Mouse (Mus musculus): ENCODE measurements around the gene Naa15. TPM values are rescaled to one million over a fixed set of nuclear protein-coding genes. Genes with fewer than 3 reads are reported as not detected.
"Not testable (repeated sequence)": the region's sequence is repeated elsewhere in the genome, so short reads cannot be mapped to it uniquely, and the experiment has no call there.

The Naa15 gene
- polyA plus RNA-seq, 1 experiment, result 56.7 TPM

DNA sequence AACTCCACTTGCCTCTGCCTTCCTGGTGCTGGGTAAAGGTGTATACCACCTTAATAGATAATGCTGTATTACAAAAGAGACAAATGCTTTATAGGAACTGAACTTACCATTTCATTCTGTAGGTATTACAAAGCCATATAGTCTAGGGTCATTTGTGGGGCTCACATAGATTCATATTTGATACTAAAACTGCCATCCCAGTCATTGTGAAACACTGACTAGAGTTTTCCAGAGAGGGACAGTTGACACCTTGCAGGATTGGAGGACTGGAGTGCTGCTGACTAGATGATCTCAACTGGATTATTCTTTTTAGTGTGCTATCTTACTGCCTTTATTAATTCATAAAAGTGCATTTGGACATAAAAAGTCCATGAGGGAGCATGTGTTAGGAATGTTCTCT, 10.4 kb downstream of the Naa15 start:
- H3K4me1 ChIP-seq (ENCODE audit: control insufficient read depth, insufficient read depth, low read length), result peaks cover 33% of the 10 kb centered on the region
- H3K27ac ChIP-seq (ENCODE audit: insufficient read depth, low read depth, low read length), result no peak overlapping the region
- no peak overlapping the region for H3K4me3 ChIP-seq (ENCODE audit: insufficient read depth, low read length)
- TF ChIP-seq CTCF (IDR thresholded peaks at IDR 0.05; ENCODE audit: low read depth, low read length), result no peak

DNA sequence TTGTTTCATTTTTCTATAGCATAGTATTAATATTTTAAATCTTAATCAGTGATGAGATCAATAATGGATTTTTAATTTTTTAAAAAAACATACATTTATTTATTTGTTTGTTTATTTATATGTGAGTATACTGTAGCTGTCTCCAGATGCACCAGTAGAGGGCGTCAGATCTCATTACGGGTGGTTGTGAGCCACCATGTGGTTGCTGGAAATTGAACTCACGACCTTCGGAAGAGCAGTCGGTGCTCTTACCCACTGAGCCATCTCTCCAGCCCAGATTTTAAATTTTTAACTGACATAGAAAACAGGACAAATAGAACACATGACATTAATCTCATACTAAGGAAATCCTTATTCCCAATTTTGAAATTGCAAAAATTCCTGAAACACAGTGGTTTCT, 19.4 kb downstream of the Naa15 start:
- not testable (repeated sequence) for H3K4me3 ChIP-seq (ENCODE audit: insufficient read depth, low read length); H3K27ac ChIP-seq (ENCODE audit: insufficient read depth, low read depth, low read length); H3K4me1 ChIP-seq (ENCODE audit: control insufficient read depth, insufficient read depth, low read length)

DNA sequence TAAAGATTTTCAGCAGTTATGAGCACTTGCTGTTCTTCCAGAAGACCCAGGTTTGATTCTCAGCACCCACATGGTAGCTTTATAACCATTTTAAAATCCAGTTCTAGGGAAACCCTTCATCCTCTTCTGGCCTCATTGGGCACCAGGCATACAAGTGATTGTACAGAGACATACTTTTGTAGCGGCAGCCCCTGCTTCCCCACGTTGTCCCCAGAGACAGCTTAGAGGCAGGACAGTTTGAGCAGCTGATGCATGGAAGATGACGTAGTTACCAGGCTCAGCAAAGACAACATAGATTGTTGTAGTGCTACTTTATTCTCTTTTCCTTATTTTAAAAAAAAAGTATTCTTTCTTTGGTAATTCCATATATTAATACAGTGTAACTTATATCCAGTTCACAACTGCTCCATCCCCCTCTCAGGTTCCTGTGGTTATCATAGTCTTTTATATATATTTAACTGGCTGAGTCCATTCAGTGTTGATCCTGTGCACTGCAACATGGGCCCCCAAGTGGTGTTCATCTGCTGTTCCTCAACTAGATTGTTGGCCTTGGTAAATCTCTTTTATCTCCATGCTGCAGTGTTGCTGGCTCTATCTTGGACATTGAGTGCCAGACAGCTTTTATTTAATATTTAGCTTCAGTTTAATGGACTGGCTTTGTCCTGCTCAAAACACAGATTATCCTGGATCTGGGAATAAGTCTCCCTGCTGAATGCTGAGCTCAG, 20.1 kb downstream of the Naa15 start:
- no peak overlapping the region for H3K4me3 ChIP-seq (ENCODE audit: insufficient read depth, low read length)
- H3K27ac ChIP-seq (ENCODE audit: insufficient read depth, low read depth, low read length), result no peak overlapping the region
- TF ChIP-seq CTCF (IDR thresholded peaks at IDR 0.05; ENCODE audit: low read depth, low read length), result no peak
- TF ChIP-seq POLR2A (IDR thresholded peaks at IDR 0.05; ENCODE audit: borderline replicate concordance, low read depth, low read length), result no peak
- H3K4me1 ChIP-seq (ENCODE audit: control insufficient read depth, insufficient read depth, low read length), result peaks cover 2% of the 10 kb centered on the region; the same call in 1 of the 2 replicates

DNA sequence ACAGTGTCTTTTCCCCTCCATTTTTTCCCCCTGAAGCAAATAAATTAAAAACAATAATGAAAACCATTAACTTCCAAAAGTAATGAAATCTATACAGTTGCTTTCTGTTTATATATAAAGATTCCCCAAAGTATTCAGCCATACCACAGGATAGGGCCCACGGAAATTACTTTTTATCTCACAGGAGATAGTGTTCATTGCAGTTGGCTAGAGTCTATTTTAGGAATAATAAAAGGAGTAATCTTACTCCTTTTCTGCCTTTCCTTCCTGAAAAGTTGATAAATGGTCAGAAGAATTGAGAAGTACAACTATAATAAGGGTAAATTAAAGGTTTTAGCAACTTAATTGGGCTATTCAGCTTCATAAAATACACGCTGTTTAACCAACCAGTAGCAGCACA, 53.6 kb downstream of the Naa15 start:
- no peak overlapping the region for H3K4me3 ChIP-seq (ENCODE audit: insufficient read depth, low read length)
- no peak for TF ChIP-seq POLR2A (IDR thresholded peaks at IDR 0.05; ENCODE audit: borderline replicate concordance, low read depth, low read length)
- no peak for TF ChIP-seq CTCF (IDR thresholded peaks at IDR 0.05; ENCODE audit: low read depth, low read length)
- H3K4me1 ChIP-seq (ENCODE audit: control insufficient read depth, insufficient read depth, low read length), result no peaks in the 10 kb centered on the region
- H3K27ac ChIP-seq (ENCODE audit: insufficient read depth, low read depth, low read length), result no peak overlapping the region

DNA sequence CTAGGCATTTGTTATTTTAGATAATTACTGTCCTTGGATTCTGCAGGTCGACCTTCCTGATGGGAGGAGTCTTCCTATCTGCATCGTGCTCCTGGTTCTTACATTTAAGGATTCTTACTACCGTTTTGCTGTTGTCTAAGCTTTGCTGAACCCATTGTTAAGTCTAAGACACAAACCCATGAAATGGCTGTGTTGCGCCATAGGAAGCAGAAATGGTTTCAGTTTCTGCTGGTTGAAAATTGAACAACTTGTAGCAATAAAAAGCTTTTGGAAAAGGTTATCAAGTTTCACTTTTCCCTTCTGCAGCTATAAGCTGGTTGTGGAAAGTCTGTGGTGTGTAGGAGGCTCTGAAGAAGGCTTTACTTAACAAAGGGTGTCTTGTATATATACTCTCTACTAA, 60.8 kb downstream of the Naa15 start:
- Histone ChIP-seq H3K4me1 (ENCODE audit: control insufficient read depth, insufficient read depth, low read length) (peaks cover 15% of the 10 kb centered on the region), H3K4me3 (ENCODE audit: insufficient read depth, low read length) (no peak overlapping the region), H3K27ac (ENCODE audit: insufficient read depth, low read depth, low read length) (peak overlapping the region; percentile 28; the same call in 1 of the 2 replicates)
- TF ChIP-seq POLR2A (IDR thresholded peaks at IDR 0.05; ENCODE audit: borderline replicate concordance, low read depth, low read length) (no peak), CTCF (IDR thresholded peaks at IDR 0.05; ENCODE audit: low read depth, low read length) (no peak)

- no peak overlapping the region for H3K4me3 ChIP-seq (ENCODE audit: insufficient read depth, low read length)
- no peak for TF ChIP-seq POLR2A (IDR thresholded peaks at IDR 0.05; ENCODE audit: borderline replicate concordance, low read depth, low read length)
- TF ChIP-seq CTCF (IDR thresholded peaks at IDR 0.05; ENCODE audit: low read depth, low read length), result no peak
- peaks cover 15% of the 10 kb centered on the region for H3K4me1 ChIP-seq (ENCODE audit: control insufficient read depth, insufficient read depth, low read length)
- H3K27ac ChIP-seq (ENCODE audit: insufficient read depth, low read depth, low read length), result no peak overlapping the region
These were observed 64.9 kb downstream of the Naa15 start for GRCm38 (mm10) chr3:51479893-51480292.

DNA sequence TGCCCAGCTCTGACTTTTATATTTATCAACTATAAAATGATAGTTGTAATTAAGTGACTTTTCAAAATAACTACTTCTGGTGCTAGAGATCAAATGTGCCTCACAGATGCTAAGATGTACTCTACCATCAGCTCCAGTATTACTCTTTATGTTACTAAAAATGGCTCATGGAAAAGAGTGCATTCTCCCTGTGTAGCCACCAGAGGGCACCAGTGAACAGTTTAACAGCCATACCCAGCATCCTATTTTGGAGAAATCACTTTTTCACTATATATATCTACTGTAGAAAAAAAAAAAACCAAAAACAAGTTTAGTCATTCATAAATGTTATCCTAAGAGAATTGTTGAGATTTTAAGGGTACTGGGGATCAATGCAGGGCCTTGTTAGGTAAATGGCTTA, 66.1 kb downstream of the Naa15 start:
- Histone ChIP-seq H3K4me1 (ENCODE audit: control insufficient read depth, insufficient read depth, low read length) (peaks cover 10% of the 10 kb centered on the region), H3K4me3 (ENCODE audit: insufficient read depth, low read length) (no peak overlapping the region), H3K27ac (ENCODE audit: insufficient read depth, low read depth, low read length) (no peak overlapping the region)
- no peak for TF ChIP-seq POLR2A (IDR thresholded peaks at IDR 0.05; ENCODE audit: borderline replicate concordance, low read depth, low read length)
- TF ChIP-seq CTCF (IDR thresholded peaks at IDR 0.05; ENCODE audit: low read depth, low read length), result no peak

GRCm38 (mm10) chr3:51481881-51482280, 66.9 kb downstream of the Naa15 start:
- no peak for TF ChIP-seq CTCF (IDR thresholded peaks at IDR 0.05; ENCODE audit: low read depth, low read length)
- TF ChIP-seq POLR2A (IDR thresholded peaks at IDR 0.05; ENCODE audit: borderline replicate concordance, low read depth, low read length), result no peak
- Histone ChIP-seq H3K4me3 (ENCODE audit: insufficient read depth, low read length) (no peak overlapping the region), H3K27ac (ENCODE audit: insufficient read depth, low read depth, low read length) (no peak overlapping the region), H3K4me1 (ENCODE audit: control insufficient read depth, insufficient read depth, low read length) (peaks cover 6% of the 10 kb centered on the region)

DNA sequence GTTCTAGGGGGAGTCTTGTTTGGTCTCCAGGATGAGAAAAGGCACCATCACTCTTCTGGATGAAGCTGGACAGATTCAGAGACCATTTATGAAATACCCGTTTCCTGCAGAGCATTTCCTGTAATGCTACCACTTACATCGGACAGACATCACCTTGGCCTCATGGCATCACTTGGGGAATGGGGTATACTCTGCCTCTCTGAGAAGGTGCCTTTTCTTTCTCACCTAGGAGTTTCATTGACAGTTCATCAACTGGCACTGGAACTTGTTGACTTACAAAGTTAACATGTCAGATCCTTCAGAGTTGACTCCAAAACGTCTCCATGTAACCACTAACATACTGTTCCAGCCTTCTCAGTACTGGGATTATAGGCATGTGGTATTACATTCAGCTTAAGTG, 67.8 kb downstream of the Naa15 start:
- Histone ChIP-seq H3K4me1 (ENCODE audit: control insufficient read depth, insufficient read depth, low read length) (peaks cover 6% of the 10 kb centered on the region), H3K4me3 (ENCODE audit: insufficient read depth, low read length) (no peak overlapping the region), H3K27ac (ENCODE audit: insufficient read depth, low read depth, low read length) (no peak overlapping the region)
- TF ChIP-seq CTCF (IDR thresholded peaks at IDR 0.05; ENCODE audit: low read depth, low read length) (no peak), POLR2A (IDR thresholded peaks at IDR 0.05; ENCODE audit: borderline replicate concordance, low read depth, low read length) (no peak)

- Histone ChIP-seq H3K4me1 (ENCODE audit: control insufficient read depth, insufficient read depth, low read length) (peaks cover 6% of the 10 kb centered on the region), H3K27ac (ENCODE audit: insufficient read depth, low read depth, low read length) (peak within 1 kb of the TSS; percentile 77), H3K4me3 (ENCODE audit: insufficient read depth, low read length) (peak within 1 kb of the TSS; percentile 84)
- peak; percentile 91; the same call in 1 of the 2 replicates for TF ChIP-seq POLR2A (IDR thresholded peaks at IDR 0.05; ENCODE audit: borderline replicate concordance, low read depth, low read length)
- no peak for TF ChIP-seq CTCF (IDR thresholded peaks at IDR 0.05; ENCODE audit: low read depth, low read length)
These were observed 68.9 kb downstream of the Naa15 start, which contains the start of gene Rab33b for GRCm38 (mm10) chr3:51483741-51484359. Rab33b (plus strand) TSS chr3:51483920.

All from bone marrow macrophage, adult 2 months (primary cell).